Mouse (Mus musculus): ENCODE results near the gene Zfp719.

- TF ChIP-seq CTCF (IDR thresholded peaks at IDR 0.05; ENCODE audit: extremely low read depth, insufficient read depth, low read length) (no peak), POLR2A (IDR thresholded peaks at IDR 0.05; ENCODE audit: extremely low read depth, insufficient read depth, low read length) (no peak)
Measured at GRCm38 (mm10) chr7:43637118-43637517, 57.7 kb downstream of the Zfp719 start.
